In the genomic region with DNA sequence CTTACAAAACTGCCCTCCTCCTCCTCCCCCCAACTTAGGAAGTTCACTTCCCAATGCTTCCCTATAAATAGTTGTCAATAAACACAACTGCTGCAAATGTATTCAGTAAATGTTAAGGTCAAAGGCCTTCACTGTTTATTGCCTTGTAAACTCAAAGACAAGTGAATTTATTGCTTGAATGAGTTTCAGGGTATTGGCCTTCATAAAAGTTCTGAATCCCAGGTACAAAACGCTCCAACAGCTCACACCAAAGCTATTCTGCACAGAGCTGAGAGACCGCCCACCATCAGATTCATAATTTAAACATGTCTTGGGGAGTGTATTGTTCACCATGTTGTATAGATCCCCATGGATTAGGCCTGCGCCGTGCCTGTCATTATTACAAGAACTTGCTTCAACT, we compare ENCODE assay signal across 18 mouse cellular contexts. TPM values are rescaled to one million over a fixed set of nuclear protein-coding genes. Genes with fewer than 3 reads are reported as not detected.
DNase-seq lines count a peak whose midpoint lies in the region; ATAC-seq lines count a peak whose summit lies in the region.
"Had no signal": no experiment of that assay in that cellular context is flagged by ENCODE, and none has a peak within 500 bp of the region (broad histone marks: within the 10 kb centered on the region; RNA-seq: fewer than 3 reads in every experiment).

No protein-coding gene starts in this region.

- H3K9me3 ChIP-seq in midbrain, embryonic 15.5 days, result no peaks in the 10 kb centered on the region
- H3K9me3 ChIP-seq in midbrain, embryonic 13.5 days, result no peaks in the 10 kb centered on the region
- H3K9me3 ChIP-seq in intestine, embryonic 15.5 days, result no peaks in the 10 kb centered on the region
- no peaks in the 10 kb centered on the region for H3K9me3 ChIP-seq in limb, embryonic 12.5 days
- no peaks in the 10 kb centered on the region for H3K9me3 ChIP-seq in neural tube, embryonic 15.5 days (replicated peaks)
- H3K9me3 ChIP-seq: embryonic facial prominence, embryonic 12.5 days; forebrain, embryonic 15.5 days; heart, embryonic 13.5 days; hindbrain, embryonic 15.5 days had no signal

- ATAC-seq in midbrain, embryonic 15.5 days (replicated peaks), result 0 out of 2 replicates have a peak, but pooled peaks have one; percentile 5
- ATAC-seq in midbrain, embryonic 13.5 days, result no peak
- ATAC-seq in intestine, embryonic 15.5 days, result peak; percentile 60; the same call in 1 of the 2 replicates
- ATAC-seq in limb, embryonic 12.5 days (ENCODE audit: insufficient number of reproducible peaks, insufficient read depth, low FRiP score, low TSS enrichment, low read depth), result 0 out of 2 replicates have a peak, but pooled peaks have one; percentile 15
- ATAC-seq in neural tube, embryonic 15.5 days (ENCODE audit: low FRiP score), result no peak
- ATAC-seq: forebrain, embryonic 15.5 days had no signal

- H3K4me2 ChIP-seq in midbrain, embryonic 15.5 days, result no peak overlapping the region
- H3K4me2 ChIP-seq in midbrain, embryonic 13.5 days (replicated peaks), result no peak overlapping the region
- no peak overlapping the region for H3K4me2 ChIP-seq in intestine, embryonic 15.5 days (replicated peaks)
- no peak overlapping the region for H3K4me2 ChIP-seq in limb, embryonic 12.5 days
- no peak overlapping the region for H3K4me2 ChIP-seq in neural tube, embryonic 15.5 days
- H3K4me2 ChIP-seq: embryonic facial prominence, embryonic 12.5 days; forebrain, embryonic 15.5 days; heart, embryonic 13.5 days; hindbrain, embryonic 15.5 days had no signal

- 48% methylated on average over 4 of the region's 4 CpGs for WGBS in midbrain, embryonic 15.5 days
- 43% methylated on average over 4 of the region's 4 CpGs for WGBS in midbrain, embryonic 13.5 days
- 34% methylated on average over 4 of the region's 4 CpGs for WGBS in intestine, embryonic 15.5 days
- 16% methylated on average over 4 of the region's 4 CpGs for WGBS in limb, embryonic 12.5 days
- WGBS in neural tube, embryonic 15.5 days, result 22% methylated on average over 4 of the region's 4 CpGs

- no peak overlapping the region for H3K4me3 ChIP-seq in midbrain, embryonic 15.5 days
- H3K4me3 ChIP-seq in midbrain, embryonic 13.5 days (replicated peaks), result no peak overlapping the region
- H3K4me3 ChIP-seq in intestine, embryonic 15.5 days (replicated peaks), result no peak overlapping the region
- no peak overlapping the region for H3K4me3 ChIP-seq in limb, embryonic 12.5 days (replicated peaks)
- H3K4me3 ChIP-seq in neural tube, embryonic 15.5 days (replicated peaks), result no peak overlapping the region
- H3K4me3 ChIP-seq: embryonic facial prominence, embryonic 12.5 days; forebrain, embryonic 15.5 days; heart, embryonic 13.5 days; hindbrain, embryonic 15.5 days had no signal

- H3K9ac ChIP-seq in midbrain, embryonic 15.5 days, result no peak overlapping the region
- no peak overlapping the region for H3K9ac ChIP-seq in midbrain, embryonic 13.5 days (replicated peaks)
- H3K9ac ChIP-seq in intestine, embryonic 15.5 days, result no peak overlapping the region
- no peak overlapping the region for H3K9ac ChIP-seq in limb, embryonic 12.5 days (replicated peaks)
- no peak overlapping the region for H3K9ac ChIP-seq in neural tube, embryonic 15.5 days (replicated peaks)
- H3K9ac ChIP-seq: embryonic facial prominence, embryonic 12.5 days; forebrain, embryonic 15.5 days; heart, embryonic 13.5 days; hindbrain, embryonic 15.5 days had no signal

- no peaks in the 10 kb centered on the region for H3K36me3 ChIP-seq in midbrain, embryonic 15.5 days (replicated peaks)
- no peaks in the 10 kb centered on the region for H3K36me3 ChIP-seq in midbrain, embryonic 13.5 days
- H3K36me3 ChIP-seq in intestine, embryonic 15.5 days, result no peaks in the 10 kb centered on the region
- no peaks in the 10 kb centered on the region for H3K36me3 ChIP-seq in limb, embryonic 12.5 days
- H3K36me3 ChIP-seq in neural tube, embryonic 15.5 days, result no peaks in the 10 kb centered on the region
- H3K36me3 ChIP-seq: embryonic facial prominence, embryonic 12.5 days; forebrain, embryonic 15.5 days; heart, embryonic 13.5 days; hindbrain, embryonic 15.5 days had no signal

- H3K4me1 ChIP-seq in midbrain, embryonic 15.5 days, result peaks cover 4% of the 10 kb centered on the region; the same call in 1 of the 2 replicates
- H3K4me1 ChIP-seq in midbrain, embryonic 13.5 days (replicated peaks), result peaks cover 5% of the 10 kb centered on the region; the same call in 1 of the 2 replicates
- no peaks in the 10 kb centered on the region for H3K4me1 ChIP-seq in intestine, embryonic 15.5 days (replicated peaks)
- H3K4me1 ChIP-seq in limb, embryonic 12.5 days (replicated peaks), result peaks cover 33% of the 10 kb centered on the region
- H3K4me1 ChIP-seq in neural tube, embryonic 15.5 days, result no peaks in the 10 kb centered on the region
- H3K4me1 ChIP-seq: forebrain, embryonic 15.5 days; hindbrain, embryonic 15.5 days had no signal

- no peak for DNase-seq in spleen, postnatal 10 days (ENCODE audit: low spot score in 2 of 2)
- DNase-seq: adrenal gland, adult 2 months; adrenal gland, postnatal 25 days; cerebellum, adult 18-20 months; cerebellum, postnatal 10 days; embryo, embryonic 11 days; gastrocnemius, postnatal 25 days; heart, adult 11 months; heart, postnatal 36 days had no signal

- H3K27me3 ChIP-seq in midbrain, embryonic 15.5 days (replicated peaks), result no peaks in the 10 kb centered on the region; the same call in 1 of the 2 replicates
- H3K27me3 ChIP-seq in midbrain, embryonic 13.5 days, result no peaks in the 10 kb centered on the region
- no peaks in the 10 kb centered on the region for H3K27me3 ChIP-seq in intestine, embryonic 15.5 days (replicated peaks)
- peaks cover 64% of the 10 kb centered on the region for H3K27me3 ChIP-seq in limb, embryonic 12.5 days
- no peaks in the 10 kb centered on the region for H3K27me3 ChIP-seq in neural tube, embryonic 15.5 days (replicated peaks)
- H3K27me3 ChIP-seq: embryonic facial prominence, embryonic 12.5 days; forebrain, embryonic 15.5 days; heart, embryonic 13.5 days; hindbrain, embryonic 15.5 days had no signal

- no peak overlapping the region for H3K27ac ChIP-seq in midbrain, embryonic 15.5 days
- H3K27ac ChIP-seq in midbrain, embryonic 13.5 days, result no peak overlapping the region
- H3K27ac ChIP-seq in intestine, embryonic 15.5 days, result no peak overlapping the region
- H3K27ac ChIP-seq in limb, embryonic 12.5 days, result no peak overlapping the region
- no peak overlapping the region for H3K27ac ChIP-seq in neural tube, embryonic 15.5 days (replicated peaks)
- H3K27ac ChIP-seq: embryonic facial prominence, embryonic 12.5 days; forebrain, embryonic 15.5 days; heart, embryonic 13.5 days; hindbrain, embryonic 15.5 days had no signal

RNA-seq across cellular contexts. Expression of gene Cdkn3, which starts 53.9 kb away (rescaled TPM):
- polyA plus RNA-seq in midbrain, embryonic 15.5 days (2015; fragmentation: Nextera tagmentation; extraction: Ambion mirVana), result 8.6 TPM in 2 replicates
- polyA plus RNA-seq in midbrain, embryonic 13.5 days (2015; fragmentation: Nextera tagmentation; extraction: Ambion mirVana), result 19.2 and 20.8 TPM in 2 replicates
- 59.3 and 60.0 TPM in 2 replicates for polyA plus RNA-seq in intestine, embryonic 15.5 days (2015; fragmentation: Nextera tagmentation; extraction: Ambion mirVana)
- 46.4 and 47.6 TPM in 2 replicates for polyA plus RNA-seq in limb, embryonic 12.5 days (2016; fragmentation: Nextera tagmentation; extraction: Ambion mirVana)
- polyA plus RNA-seq in neural tube, embryonic 15.5 days (2015; fragmentation: Nextera tagmentation; extraction: Ambion mirVana), result 9.1 and 15.0 TPM in 2 replicates
- polyA plus RNA-seq: adrenal gland, adult 2 months had no signal

Comparison
In these comparisons a context has a peak if more than half of its experiments do, and no peak if none do; other contexts are left out.
1. ATAC-seq: peak in midbrain, embryonic 15.5 days (single experiment), intestine, embryonic 15.5 days (single experiment) and limb, embryonic 12.5 days (single experiment); none in midbrain, embryonic 13.5 days (single experiment) and neural tube, embryonic 15.5 days (single experiment).